Mouse (Mus musculus): ENCODE data around the gene Mpp6.

- TF ChIP-seq EP300 (IDR thresholded peaks at IDR 0.05; ENCODE audit: insufficient read depth, low read depth, low read length) = no peak
- TF ChIP-seq CTCF (IDR thresholded peaks at IDR 0.05; ENCODE audit: low read depth, low read length) = no peak
Observed at GRCm38 (mm10) chr6:50222986-50223385, 112.9 kb downstream of the Mpp6 start.
